Mouse (Mus musculus) stomach, postnatal 0 days (tissue): Measurements from ENCODE around the gene Ifngr2. TPM values are rescaled to one million over a fixed set of nuclear protein-coding genes. Genes with fewer than 3 reads are reported as not detected.

Experiments
- ATAC-seq: fragments of 200-750 bp; cut with Nextera tagmentation; 2 replicates; pipeline ENCODE4 v1.8.0; 2017; ENCODE audit not compliant: low FRiP score, low TSS enrichment
- DNase-seq: peaks from one replicate; pipeline ENCODE4 v3.0.0-alpha.2; 2016; ENCODE audit warnings: low spot score
- H3K27ac ChIP-seq: fragments of 300-500 bp; sonication (generic); replicated peaks from 2 replicates; pipeline ENCODE4 v1.5.1; 2014; ENCODE audit warnings: mild to moderate bottlenecking, control low read depth
- H3K27me3 ChIP-seq: fragments of 300-500 bp; sonication (generic); 2 replicates; pipeline ENCODE4 v1.6.1; 2014; ENCODE audit warnings: low read length; ENCODE audit not compliant: control insufficient read depth, insufficient read depth
- H3K36me3 ChIP-seq: fragments of 300-500 bp; sonication (generic); 2 replicates; pipeline ENCODE4 v1.6.1; 2014; ENCODE audit warnings: low read length, mixed read lengths; ENCODE audit not compliant: control insufficient read depth, insufficient read depth
- H3K4me1 ChIP-seq: fragments of 300-500 bp; sonication (generic); replicated peaks from 2 replicates; pipeline ENCODE4 v1.6.1; 2014; ENCODE audit warnings: antibody characterized with exemption; ENCODE audit not compliant: control insufficient read depth, insufficient read depth
- H3K4me2 ChIP-seq: fragments of 300-500 bp; sonication (generic); replicated peaks from 2 replicates; pipeline ENCODE4 v1.6.1; 2014; ENCODE audit warnings: low read depth, mild to moderate bottlenecking, control low read depth, moderate library complexity
- H3K4me3 ChIP-seq: fragments of 300-500 bp; sonication (generic); 2 replicates; pipeline ENCODE4 v1.5.1; 2014; ENCODE audit warnings: low read depth, low read length, control low read depth
- H3K9ac ChIP-seq: fragments of 300-500 bp; sonication (generic); 2 replicates; pipeline ENCODE4 v1.6.1; 2014; ENCODE audit warnings: mild to moderate bottlenecking, low read length, control low read depth, mixed read lengths
- H3K9me3 ChIP-seq: fragments of 300-500 bp; sonication (generic); 2 replicates; pipeline ENCODE4 v1.6.1; 2016; ENCODE audit warnings: low read length; ENCODE audit not compliant: control insufficient read depth
- CTCF ChIP-seq: IDR thresholded peaks from 2 replicates; pipeline ENCODE4 v1.5.1; 2016; ENCODE audit warnings: antibody characterized with exemption, low read depth, mild to moderate bottlenecking, moderate library complexity
- EP300 ChIP-seq: optimal IDR thresholded peaks from 2 replicates; pipeline ENCODE3; 2016; ENCODE audit warnings: antibody characterized with exemption
- WGBS: fragments of 180-500 bp; shearing (Covaris S2); extraction: QIAGEN DNeasy Blood & Tissue Kit; methylation state at CpG from one replicate; pipeline ENCODE4 v1.1.7; 2014; 5-methylcytosine and 5-hydroxymethylcytosine counted together
- polyA plus RNA-seq: library from polyadenylated mRNA; unstranded; fragments of >200 nt; fragmentation: Nextera tagmentation; extraction: Ambion mirVana; gene quantifications from 2 replicates; pipeline ENCODE4 v1.2.1, GENCODE M21; 2015

The Ifngr2 gene
- polyA plus RNA-seq, 1 experiment from 2014 or later = 57.8 TPM

- Histone ChIP-seq H3K4me3 (no peak overlapping the region), H3K27ac (no peak overlapping the region), H3K4me2 (no peak overlapping the region)
These were observed 6.8 kb downstream of the Ifngr2 start for GRCm38 (mm10) chr16:91553625-91554024.

GRCm38 (mm10) chr16:91555017-91555605 is 8.2 kb downstream of the Ifngr2 start:
- DNase-seq (no peak), ATAC-seq (no peak)
- no peak for TF ChIP-seq CTCF
- no peak for TF ChIP-seq EP300
- Histone ChIP-seq H3K27me3 (no peaks in the 10 kb centered on the region), H3K4me3 (no peak overlapping the region), H3K4me1 (no peaks in the 10 kb centered on the region), H3K9me3 (no peaks in the 10 kb centered on the region), H3K4me2 (no peak overlapping the region), H3K9ac (no peak overlapping the region), H3K27ac (no peak overlapping the region), H3K36me3 (peaks cover 2% of the 10 kb centered on the region; the same call in 1 of the 2 replicates)
- WGBS = 89% methylated on average over 8 of the region's 8 CpGs

More at GRCm38 (mm10) chr16:91553625-91554024, 6.8 kb downstream of the Ifngr2 start:
- Histone ChIP-seq H3K9ac (no peak overlapping the region), H3K27me3 (no peaks in the 10 kb centered on the region), H3K36me3 (peaks cover 2% of the 10 kb centered on the region; the same call in 1 of the 2 replicates), H3K9me3 (no peaks in the 10 kb centered on the region), H3K4me1 (peaks cover 2% of the 10 kb centered on the region)
- WGBS = 42% methylated on average over 11 of the region's 12 CpGs
- ATAC-seq (no peak), DNase-seq (no peak)
- TF ChIP-seq EP300 (no peak), CTCF (no peak)

GRCm38 (mm10) chr16:91556659-91557058 is 9.8 kb downstream of the Ifngr2 start:
- TF ChIP-seq EP300 (no peak), CTCF (no peak)
- 69% methylated on average over 15 of the region's 15 CpGs for WGBS
- Histone ChIP-seq H3K36me3 (peaks cover 4% of the 10 kb centered on the region; the same call in 1 of the 2 replicates), H3K4me2 (no peak overlapping the region), H3K4me3 (no peak overlapping the region), H3K27me3 (no peaks in the 10 kb centered on the region), H3K9ac (no peak overlapping the region), H3K4me1 (no peaks in the 10 kb centered on the region), H3K9me3 (no peaks in the 10 kb centered on the region), H3K27ac (no peak overlapping the region)
- no peak for DNase-seq
- ATAC-seq = no peak

- no peak overlapping the region for H3K4me2 ChIP-seq
- no peaks in the 10 kb centered on the region for H3K4me1 ChIP-seq
- no peak overlapping the region for H3K9ac ChIP-seq
- peaks cover 4% of the 10 kb centered on the region; the same call in 1 of the 2 replicates for H3K36me3 ChIP-seq
- no peaks in the 10 kb centered on the region for H3K27me3 ChIP-seq
- 94% methylated on average over 7 of the region's 7 CpGs for WGBS
- no peak overlapping the region for H3K27ac ChIP-seq
- no peak for ATAC-seq
- TF ChIP-seq EP300 = no peak
- no peak for TF ChIP-seq CTCF
- no peak for DNase-seq
- H3K9me3 ChIP-seq = no peaks in the 10 kb centered on the region
- H3K4me3 ChIP-seq = no peak overlapping the region
These were observed 10.3 kb downstream of the Ifngr2 start for GRCm38 (mm10) chr16:91557214-91557613.

GRCm38 (mm10) chr16:91557693-91558092 is 10.8 kb downstream of the Ifngr2 start:
- H3K36me3 ChIP-seq = peaks cover 7% of the 10 kb centered on the region; the same call in 1 of the 2 replicates
- H3K9me3 ChIP-seq = no peaks in the 10 kb centered on the region
- no peak overlapping the region for H3K27ac ChIP-seq
- no peak for DNase-seq
- 79% methylated on average over 15 of the region's 15 CpGs for WGBS
- ATAC-seq = no peak
- no peak overlapping the region for H3K9ac ChIP-seq
- TF ChIP-seq EP300 (no peak), CTCF (no peak)
- no peak overlapping the region for H3K4me2 ChIP-seq
- no peak overlapping the region for H3K4me3 ChIP-seq
- no peaks in the 10 kb centered on the region for H3K4me1 ChIP-seq
- no peaks in the 10 kb centered on the region for H3K27me3 ChIP-seq

- WGBS = 62% methylated on average over 9 of the region's 9 CpGs
- Histone ChIP-seq H3K4me2 (no peak overlapping the region), H3K9ac (no peak overlapping the region), H3K9me3 (no peaks in the 10 kb centered on the region), H3K27me3 (no peaks in the 10 kb centered on the region), H3K27ac (no peak overlapping the region), H3K4me3 (no peak overlapping the region), H3K4me1 (no peaks in the 10 kb centered on the region), H3K36me3 (peaks cover 16% of the 10 kb centered on the region)
- TF ChIP-seq CTCF (peak; percentile 72), EP300 (no peak)
- no peak for ATAC-seq
- DNase-seq = no peak
These were observed 14.2 kb downstream of the Ifngr2 start for GRCm38 (mm10) chr16:91561099-91561498.
